Mouse (Mus musculus): ENCODE results near the gene Mtif2.

Mtif2 gene

DNA sequence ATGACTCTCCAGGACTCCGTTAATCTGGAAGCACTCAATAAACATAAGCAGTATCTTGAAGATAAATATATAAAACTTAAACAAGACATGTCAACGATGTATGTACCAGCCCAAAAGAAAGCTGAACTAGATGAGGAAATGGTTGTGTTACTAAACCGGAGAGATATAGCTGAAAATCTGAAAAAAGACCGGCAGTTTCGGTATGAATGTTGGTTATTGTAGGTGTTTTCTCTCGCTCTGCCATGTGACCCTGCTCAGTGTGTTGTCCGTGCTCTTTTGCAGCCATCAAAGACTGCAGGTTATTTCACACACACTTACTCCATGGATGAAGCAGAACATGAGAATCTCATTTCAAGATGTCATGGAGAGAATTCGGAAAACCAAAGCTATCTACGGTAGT lies 34.2 kb downstream of the Mtif2 start:
- no peak for DNase-seq

DNA sequence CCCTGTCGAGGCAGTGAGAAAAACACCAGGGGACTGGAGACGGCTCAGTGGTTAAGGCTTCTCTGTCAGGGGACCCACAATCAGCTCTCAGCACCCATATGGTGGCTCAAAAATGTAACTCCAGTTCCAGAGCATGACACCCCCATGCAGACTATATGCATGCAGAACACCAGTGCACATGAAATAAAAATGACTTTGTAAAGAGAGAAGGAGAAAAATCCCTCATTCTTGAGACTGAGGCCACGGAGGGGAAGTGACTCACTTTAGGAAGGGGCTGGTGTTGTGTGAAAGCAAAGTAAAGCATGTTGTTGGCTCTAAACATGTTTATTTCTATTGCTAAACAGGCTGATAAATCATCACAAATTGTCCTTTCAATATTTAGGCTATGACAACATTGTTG lies 34.8 kb downstream of the Mtif2 start:
- no peak for DNase-seq

DNA sequence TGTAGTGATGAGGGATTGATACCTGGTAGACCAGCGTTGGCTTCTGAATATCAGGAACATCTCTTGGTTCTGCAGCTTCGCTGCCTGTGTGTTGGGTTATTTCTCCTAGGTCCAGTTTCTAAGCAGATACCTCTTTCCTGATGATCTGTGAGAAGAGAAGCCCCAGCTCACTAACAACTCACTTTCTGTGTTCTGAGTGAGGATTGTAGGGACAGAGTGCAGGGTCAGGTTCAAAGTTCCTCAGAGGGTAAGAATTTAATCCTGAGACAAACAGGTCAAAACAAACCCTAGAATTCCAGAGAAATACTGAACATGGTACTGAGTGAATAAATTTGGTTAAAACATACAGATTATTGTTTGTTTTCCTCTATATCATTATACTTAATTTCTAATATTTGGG lies 37.2 kb downstream of the Mtif2 start:
- no peak for DNase-seq

DNA sequence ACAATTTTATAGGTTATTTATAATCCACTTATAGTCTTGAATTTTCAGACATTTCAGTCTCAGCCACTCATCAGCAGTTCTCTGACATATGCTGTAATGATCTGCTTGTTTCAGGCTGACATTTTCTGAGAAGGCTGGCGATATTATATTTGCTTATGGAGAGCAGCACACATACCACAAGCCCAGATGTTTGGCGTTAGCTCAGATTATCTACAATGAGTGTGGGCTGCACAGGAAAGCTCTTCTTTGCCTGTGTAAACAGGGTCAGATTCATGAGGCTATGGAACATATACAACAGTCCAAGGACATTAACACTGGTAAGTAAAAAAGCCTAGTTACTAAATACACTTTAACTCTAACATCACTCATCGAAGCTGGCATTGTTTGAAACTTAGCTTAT lies 45.3 kb downstream of the Mtif2 start:
- no peak for DNase-seq

DNA sequence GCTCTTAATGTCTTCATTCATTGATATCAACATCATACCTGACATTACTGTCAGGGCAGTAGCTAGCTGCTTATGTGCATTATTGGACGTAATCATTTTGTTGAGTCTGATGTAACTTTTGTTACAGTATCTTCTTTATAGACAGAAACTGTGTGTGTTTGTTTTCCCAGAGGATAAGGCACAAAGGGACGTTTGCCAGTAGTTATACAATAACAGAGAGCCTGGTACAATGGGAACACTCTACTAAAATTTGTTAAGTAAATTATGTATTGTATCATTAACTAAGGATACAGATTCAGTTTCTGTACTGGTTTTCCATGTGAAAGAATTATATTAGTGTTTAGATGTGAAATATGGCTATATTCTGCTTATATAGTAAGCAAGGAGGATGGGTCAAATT lies 46.4 kb downstream of the Mtif2 start:
- DNase-seq = no peak

DNA sequence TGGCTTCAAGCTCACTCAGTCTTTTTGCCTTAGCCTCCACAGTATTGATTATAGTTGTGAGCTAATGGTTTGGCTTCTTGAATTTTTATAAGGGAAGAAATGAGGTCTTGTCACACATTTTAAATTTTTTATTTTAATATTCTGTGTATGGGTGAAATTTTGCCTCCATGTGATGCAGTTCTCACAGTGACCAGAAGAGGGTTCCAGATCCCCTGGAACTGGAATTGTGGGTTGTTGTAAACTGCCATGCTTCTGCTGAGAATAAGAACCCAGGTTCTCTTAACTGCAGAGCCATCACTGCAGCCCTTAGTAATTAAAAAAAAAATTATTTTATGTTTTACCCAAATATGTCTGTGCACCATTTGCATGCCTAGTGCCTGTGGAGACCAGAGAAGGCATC lies 53.4 kb downstream of the Mtif2 start:
- no peak for DNase-seq
